Mouse (Mus musculus) erythroblast, embryonic 14.5 days (primary cell): Measurements from ENCODE around the gene Ung. TPM values are rescaled to one million over a fixed set of nuclear protein-coding genes. Genes with fewer than 3 reads are reported as not detected.

ENCODE experiments used
- H3K27me3 ChIP-seq: 2 replicates; pipeline ENCODE4 v1.6.1; 2012; ENCODE audit warnings: inconsistent platforms; ENCODE audit not compliant: control insufficient read depth
- H3K36me3 ChIP-seq: 2 replicates; pipeline ENCODE4 v1.6.1; 2012; ENCODE audit warnings: mild to moderate bottlenecking, inconsistent platforms; ENCODE audit not compliant: control insufficient read depth
- H3K4me1 ChIP-seq: 2 replicates; pipeline ENCODE4 v1.6.1; 2012; ENCODE audit warnings: inconsistent platforms; ENCODE audit not compliant: control insufficient read depth
- H3K4me3 ChIP-seq: replicated peaks from 2 replicates; pipeline ENCODE3; 2012; ENCODE audit warnings: moderate library complexity, mild to moderate bottlenecking, inconsistent platforms
- H3K9me3 ChIP-seq: 2 replicates; pipeline ENCODE4 v1.6.1; 2012; ENCODE audit warnings: low read length, inconsistent platforms, mixed read lengths; ENCODE audit not compliant: control insufficient read depth
- GATA1 ChIP-seq: IDR thresholded peaks from 2 replicates; pipeline ENCODE4 v1.6.1; 2012; ENCODE audit warnings: low read length, inconsistent platforms, mixed read lengths
- TAL1 ChIP-seq: IDR thresholded peaks from 3 replicates; pipeline ENCODE4 v1.6.1; 2012; ENCODE audit warnings: low read length, inconsistent platforms, mixed read lengths
- polyA plus RNA-seq: library from polyadenylated mRNA; stranded (reverse); fragments of >175 nt; gene quantifications from 2 replicates; pipeline ENCODE4 v1.2.3, GENCODE M21; 2012

Ung gene
- polyA plus RNA-seq, 1 experiment = 3.7 TPM

- TF ChIP-seq GATA1 (no peak), TAL1 (no peak)
- Histone ChIP-seq H3K4me3 (no peak overlapping the region), H3K4me1 (peaks cover 21% of the 10 kb centered on the region), H3K36me3 (peaks cover 63% of the 10 kb centered on the region), H3K9me3 (no peaks in the 10 kb centered on the region), H3K27me3 (peaks cover 3% of the 10 kb centered on the region; the same call in 1 of the 2 replicates)
Measured at GRCm38 (mm10) chr5:114138277-114139164, 8.3 kb downstream of the Ung start.

GRCm38 (mm10) chr5:114139175-114139574 lies 9.0 kb downstream of the Ung start:
- Histone ChIP-seq H3K4me1 (peaks cover 15% of the 10 kb centered on the region), H3K27me3 (peaks cover 3% of the 10 kb centered on the region; the same call in 1 of the 2 replicates), H3K9me3 (no peaks in the 10 kb centered on the region), H3K4me3 (no peak overlapping the region), H3K36me3 (peaks cover 58% of the 10 kb centered on the region)
- TF ChIP-seq GATA1 = no peak
- TF ChIP-seq TAL1 = no peak

- peaks cover 8% of the 10 kb centered on the region for H3K27me3 ChIP-seq
- TF ChIP-seq TAL1 = no peak
Measured at GRCm38 (mm10) chr5:114146028-114146888, 16.1 kb downstream of the Ung start, which contains the start of gene Acacb. Acacb (plus strand) TSS chr5:114146535.

GRCm38 (mm10) chr5:114147043-114147972 lies 17.1 kb downstream of the Ung start:
- H3K4me3 ChIP-seq = no peak overlapping the region
- TF ChIP-seq TAL1 = no peak
- no peak for TF ChIP-seq GATA1
- no peaks in the 10 kb centered on the region for H3K36me3 ChIP-seq

More at GRCm38 (mm10) chr5:114146028-114146888, 16.1 kb downstream of the Ung start, which contains the start of gene Acacb:
- Histone ChIP-seq H3K4me3 (no peak within 1 kb of the TSS), H3K36me3 (no peaks in the 10 kb centered on the region), H3K4me1 (no peaks in the 10 kb centered on the region), H3K9me3 (no peaks in the 10 kb centered on the region)

GRCm38 (mm10) chr5:114152359-114153092 lies 22.3 kb downstream of the Ung start:
- H3K4me1 ChIP-seq = peaks cover 3% of the 10 kb centered on the region
- H3K9me3 ChIP-seq = no peaks in the 10 kb centered on the region
- H3K4me3 ChIP-seq = no peak overlapping the region
- TF ChIP-seq GATA1 = no peak
- no peak for TF ChIP-seq TAL1
- no peaks in the 10 kb centered on the region for H3K36me3 ChIP-seq
- no peaks in the 10 kb centered on the region for H3K27me3 ChIP-seq

More at GRCm38 (mm10) chr5:114147043-114147972, 17.1 kb downstream of the Ung start:
- no peaks in the 10 kb centered on the region for H3K4me1 ChIP-seq
- H3K27me3 ChIP-seq = peaks cover 8% of the 10 kb centered on the region
- H3K9me3 ChIP-seq = no peaks in the 10 kb centered on the region

GRCm38 (mm10) chr5:114153490-114153889 lies 23.3 kb downstream of the Ung start:
- Histone ChIP-seq H3K36me3 (no peaks in the 10 kb centered on the region), H3K4me3 (no peak overlapping the region), H3K4me1 (peaks cover 3% of the 10 kb centered on the region), H3K27me3 (no peaks in the 10 kb centered on the region), H3K9me3 (no peaks in the 10 kb centered on the region)
- TF ChIP-seq TAL1 (no peak), GATA1 (no peak)

GRCm38 (mm10) chr5:114154765-114155164 lies 24.6 kb downstream of the Ung start:
- no peaks in the 10 kb centered on the region for H3K36me3 ChIP-seq
- no peaks in the 10 kb centered on the region for H3K9me3 ChIP-seq
- no peaks in the 10 kb centered on the region for H3K27me3 ChIP-seq
- no peak for TF ChIP-seq GATA1
- TF ChIP-seq TAL1 = no peak
- H3K4me3 ChIP-seq = no peak overlapping the region
- H3K4me1 ChIP-seq = peaks cover 3% of the 10 kb centered on the region
